Mouse (Mus musculus) left cerebral cortex, adult 11 months (tissue): ENCODE measurements around the gene Asic3.

ENCODE experiments used
- DNase-seq: peaks from one replicate; pipeline ENCODE4 v3.0.0; 2022; ENCODE audit warnings: low spot score

Asic3 gene

DNA sequence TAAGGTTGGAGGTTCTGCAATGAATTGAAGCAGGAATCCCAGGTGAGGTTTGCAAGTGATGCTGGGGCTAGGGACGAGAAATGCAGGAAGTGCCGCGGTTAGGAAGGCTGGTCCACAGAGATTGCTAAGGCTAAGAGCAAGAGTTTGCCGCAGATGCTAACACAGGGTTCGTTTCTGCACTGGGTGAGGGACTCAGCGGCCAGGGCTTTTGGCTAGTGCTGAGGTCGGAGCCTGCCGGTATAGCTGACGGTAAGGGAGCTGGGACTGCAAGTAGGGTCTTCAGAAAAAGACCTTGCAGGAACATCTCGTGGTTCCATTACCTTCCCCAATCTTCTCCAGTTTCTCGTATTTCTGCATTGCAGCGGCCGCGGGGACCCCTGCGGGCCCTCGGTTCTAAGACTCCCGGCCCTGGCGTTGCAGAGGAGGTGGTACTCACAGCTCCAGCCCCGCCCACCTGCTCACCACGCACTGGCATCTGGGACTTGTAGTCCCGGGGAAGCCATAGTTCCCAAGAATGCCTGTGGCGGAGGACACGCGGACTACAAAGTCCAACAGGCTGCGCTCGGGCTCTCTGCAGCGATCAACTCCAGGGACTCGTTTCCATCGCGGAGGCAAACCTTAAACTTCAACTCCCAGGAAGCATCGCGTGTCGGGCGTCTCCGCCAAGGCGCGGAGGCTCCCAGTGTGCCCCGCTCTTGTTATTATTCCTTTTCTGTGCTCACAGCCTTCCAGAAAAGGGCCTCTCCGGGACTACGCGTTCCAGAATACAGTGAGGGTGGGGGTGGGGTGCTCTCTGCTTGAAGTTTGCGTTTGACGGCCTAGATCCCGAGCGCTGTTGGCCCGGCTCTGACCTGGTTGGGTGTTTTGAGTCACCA is 10.2 kb downstream of the Asic3 start, which contains the start of the genes Cdk5 and Slc4a2:
Gene Cdk5, minus strand, starts transcription at position 402 of the 875 bp plus-strand sequence.
Gene Slc4a2, plus strand, starts transcription at position 709 of the 875 bp plus-strand sequence.
- peak; percentile 99 for DNase-seq

DNA sequence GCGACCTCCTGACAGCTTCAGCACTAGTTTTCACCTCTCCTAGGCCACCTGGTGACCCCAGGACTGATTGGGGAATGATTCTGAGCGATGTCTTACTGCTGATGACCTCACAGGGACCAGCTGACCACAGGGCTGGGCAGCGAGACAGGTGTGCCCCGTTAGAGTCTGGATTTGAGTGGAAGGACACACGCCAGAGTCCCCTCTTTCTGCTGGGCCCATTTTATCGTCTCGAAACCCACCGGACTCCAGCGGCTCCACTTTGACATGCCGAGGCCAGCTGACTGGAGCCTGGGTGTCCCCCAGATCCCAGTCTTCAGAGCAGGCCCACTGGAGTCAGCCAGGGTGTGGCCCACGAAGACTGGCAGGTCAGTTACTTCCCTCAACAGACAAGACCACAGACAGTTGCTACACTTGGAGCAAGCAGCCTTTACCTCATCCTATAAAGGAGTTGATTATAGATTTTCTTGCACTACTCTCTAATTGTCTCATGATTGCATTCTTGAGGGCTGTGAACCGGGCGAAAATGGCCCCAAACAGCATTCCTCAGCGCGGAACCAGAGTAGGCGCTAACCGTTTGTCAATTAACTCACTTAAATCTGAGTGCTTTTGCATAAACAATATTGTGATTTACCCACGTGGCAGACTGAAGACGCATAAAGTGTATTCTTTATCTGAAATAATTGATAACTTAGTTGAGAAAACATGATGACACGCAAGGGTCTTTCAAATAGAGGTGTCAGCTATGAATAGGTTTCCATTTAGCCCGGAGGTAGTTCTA is 11.0 kb downstream of the Asic3 start:
- DNase-seq, result peak; percentile 60

DNA sequence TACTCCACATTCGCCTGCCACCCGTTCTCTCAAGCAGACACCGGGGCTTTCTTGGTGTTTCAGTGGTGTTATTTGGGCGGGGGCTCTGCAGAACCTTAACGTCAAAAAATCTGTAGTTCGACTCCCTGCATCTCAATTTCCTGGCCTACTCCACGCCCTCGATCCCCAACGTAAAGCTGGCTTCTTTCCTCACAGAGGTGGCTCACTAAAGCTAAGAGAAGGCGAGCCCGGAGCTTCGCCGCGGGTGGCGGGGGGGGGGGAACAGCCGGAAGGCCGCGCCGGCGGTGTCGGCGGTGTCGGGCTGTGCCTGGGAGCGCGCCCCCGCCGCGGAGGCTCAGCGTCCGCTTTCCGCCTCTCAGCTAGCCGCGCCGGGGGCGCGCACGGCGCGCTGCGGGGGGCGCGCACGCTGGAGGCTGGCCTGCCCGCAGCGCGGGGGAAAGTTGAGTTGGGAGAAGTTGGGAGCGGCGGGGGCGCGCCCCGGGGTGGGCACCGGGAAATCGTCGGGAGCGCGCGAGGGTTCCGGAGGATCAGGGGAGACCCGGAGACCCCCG is 11.7 kb downstream of the Asic3 start:
- DNase-seq, result no peak

- DNase-seq, result no peak
Observed at GRCm38 (mm10) chr5:24425421-24426036, 12.3 kb downstream of the Asic3 start.

DNA sequence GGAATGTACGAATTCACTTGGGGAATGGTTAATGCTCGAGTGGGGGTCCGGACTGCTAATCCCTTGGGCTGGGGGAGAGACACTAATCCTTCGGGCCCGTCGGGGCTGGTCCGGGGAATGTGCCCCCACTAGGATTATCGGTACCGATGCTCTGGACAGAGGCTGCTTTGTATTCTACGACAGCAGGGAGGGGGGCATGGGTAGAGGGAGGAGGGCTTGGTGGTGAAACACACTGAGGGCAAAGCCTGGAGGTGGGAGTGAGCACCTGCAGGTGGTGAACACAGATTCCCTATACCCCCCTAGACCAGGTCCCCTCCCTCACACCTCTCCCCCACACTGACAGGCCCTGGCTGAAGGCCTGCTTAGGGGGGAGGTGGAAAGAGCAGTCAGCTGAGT is 12.8 kb downstream of the Asic3 start:
- no peak for DNase-seq

GRCm38 (mm10) chr5:24426556-24427284 is 13.5 kb downstream of the Asic3 start:
- DNase-seq, result no peak

- DNase-seq, result no peak
Observed at GRCm38 (mm10) chr5:24427285-24427633, 14.1 kb downstream of the Asic3 start.

- DNase-seq, result no peak
Observed at GRCm38 (mm10) chr5:24427981-24428402, 14.8 kb downstream of the Asic3 start.

GRCm38 (mm10) chr5:24428596-24428995 is 15.4 kb downstream of the Asic3 start:
- no peak for DNase-seq

- no peak for DNase-seq
Observed at GRCm38 (mm10) chr5:24433993-24434392, 20.8 kb downstream of the Asic3 start.

- no peak for DNase-seq
Observed at GRCm38 (mm10) chr5:24441187-24441586, 28.0 kb downstream of the Asic3 start.

DNA sequence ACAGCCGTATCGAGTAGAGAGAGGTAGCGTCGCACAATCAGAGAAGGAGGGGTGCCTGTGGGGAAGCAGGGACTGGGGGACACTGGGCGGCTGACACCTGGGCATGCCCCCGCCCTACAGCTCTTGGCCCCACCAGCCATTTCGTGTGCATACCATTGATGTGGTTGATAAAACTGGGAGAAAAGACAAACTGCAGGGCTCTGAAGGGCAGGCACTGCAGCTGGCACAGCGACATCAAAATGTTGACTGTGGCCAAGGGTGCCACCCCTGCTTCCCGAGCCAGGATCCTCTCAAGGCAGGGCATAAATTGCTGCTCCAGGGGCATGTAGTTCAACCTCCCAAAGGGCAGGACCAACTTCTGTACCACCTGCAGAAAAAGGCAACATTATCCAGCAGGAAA is 28.8 kb downstream of the Asic3 start:
- DNase-seq, result no peak

DNA sequence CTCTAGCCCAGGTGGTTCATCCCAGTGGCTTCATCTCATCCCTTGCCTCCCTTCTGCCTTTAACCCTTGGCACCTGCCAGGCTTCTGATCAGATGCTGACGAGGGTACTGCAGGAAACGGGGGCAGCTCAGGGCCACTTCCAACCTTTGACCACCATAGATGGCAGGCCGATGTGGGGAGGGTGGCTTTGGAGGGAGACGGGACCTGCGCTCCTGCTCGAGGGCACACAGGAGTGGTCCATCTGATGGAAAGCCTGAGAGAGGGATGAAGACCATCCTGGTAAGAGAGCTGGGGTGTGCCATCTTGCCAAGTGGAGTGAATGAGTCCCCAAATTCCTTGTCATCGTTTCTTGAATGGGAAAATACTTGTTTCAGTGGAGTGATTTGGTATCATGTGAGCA is 30.0 kb downstream of the Asic3 start:
- no peak for DNase-seq

GRCm38 (mm10) chr5:24443927-24444326 is 30.7 kb downstream of the Asic3 start:
- DNase-seq, result no peak

DNA sequence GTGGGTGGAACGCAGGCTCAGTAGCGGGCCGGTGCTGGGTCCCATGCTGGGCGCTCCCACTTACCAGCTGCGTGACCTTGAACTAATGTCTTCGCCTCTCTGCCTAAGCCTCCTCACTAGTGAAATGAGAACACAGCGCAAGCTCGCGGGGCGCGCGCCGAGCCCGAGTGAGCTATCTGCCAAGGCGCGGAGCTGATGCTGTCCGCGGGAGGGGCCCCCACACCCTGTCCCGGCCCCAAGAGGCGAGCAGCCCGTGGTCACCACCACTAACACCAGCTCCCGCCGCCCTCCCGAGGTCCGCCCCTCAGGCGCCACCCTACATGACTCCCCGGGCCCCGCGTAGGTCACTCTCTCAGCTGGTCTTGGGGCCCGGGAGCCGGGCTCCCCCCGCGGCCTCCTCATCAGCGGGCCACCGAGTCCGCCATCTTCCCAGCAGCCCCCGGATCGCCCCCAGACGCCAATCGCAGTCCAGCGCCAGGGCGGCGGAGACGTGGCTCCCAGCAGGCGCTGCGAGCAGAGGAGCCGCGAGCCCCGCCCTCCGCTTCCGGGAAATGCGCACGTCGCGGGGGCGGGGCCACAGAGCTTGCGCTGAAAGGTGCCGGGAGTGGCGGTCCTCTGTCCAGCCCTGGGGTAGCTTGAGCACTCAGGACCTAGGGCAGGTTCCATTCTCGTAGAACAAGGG is 31.7 kb downstream of the Asic3 start, which contains the start of gene Fastk:
Gene Fastk, minus strand, starts transcription at position 542 of the 682 bp plus-strand sequence.
- DNase-seq, result peak; percentile 88

GRCm38 (mm10) chr5:24445428-24446080 is 32.4 kb downstream of the Asic3 start:
- DNase-seq, result no peak

- DNase-seq, result no peak
Observed at GRCm38 (mm10) chr5:24446630-24447029, 33.4 kb downstream of the Asic3 start.

DNA sequence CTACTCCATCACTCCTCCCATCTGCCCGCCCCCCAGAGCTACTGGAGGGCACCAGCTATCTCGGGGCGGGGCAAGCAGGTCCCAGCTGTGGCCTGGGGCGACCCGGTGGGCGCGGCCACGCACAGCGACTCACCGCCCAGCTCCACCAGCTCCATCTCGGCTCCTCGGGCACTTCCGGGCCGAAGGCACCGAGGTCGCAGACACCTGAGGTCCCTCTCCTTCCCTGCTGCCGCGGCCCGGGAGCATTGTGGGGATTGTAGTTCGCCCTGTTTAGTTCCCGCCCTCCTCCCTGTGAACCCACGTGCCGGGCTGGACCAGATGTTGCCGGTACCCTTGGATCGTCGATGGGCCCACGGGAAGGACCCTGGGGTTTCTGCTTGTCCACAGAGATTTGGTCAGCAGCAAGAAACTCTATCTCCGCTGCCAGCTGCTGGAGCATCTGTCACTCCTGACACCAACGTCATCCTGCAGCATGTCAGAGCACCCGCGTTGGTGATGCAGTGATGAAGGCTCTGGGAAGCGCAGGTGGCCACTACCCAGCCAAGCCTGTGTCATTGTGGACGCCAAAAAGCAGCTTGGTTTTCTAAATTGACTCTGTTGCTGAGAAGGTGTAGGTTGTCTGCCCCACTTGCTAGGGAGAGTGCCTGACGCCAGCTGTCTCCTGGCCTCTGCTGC is 34.6 kb downstream of the Asic3 start, which contains the start of gene Tmub1:
Gene Tmub1, minus strand, starts transcription at position 231 of the 675 bp plus-strand sequence.
- DNase-seq, result peak; percentile 73

GRCm38 (mm10) chr5:24451264-24452029 is 38.3 kb downstream of the Asic3 start:
- peak; percentile 70 for DNase-seq
